Mouse (Mus musculus) embryonic facial prominence, embryonic 14.5 days (tissue): ENCODE results near the gene Vti1a. TPM values are rescaled to one million over a fixed set of nuclear protein-coding genes. Genes with fewer than 3 reads are reported as not detected.

Experiments used
- ATAC-seq: fragments of 200-750 bp; cut with Nextera tagmentation; 2 replicates; pipeline ENCODE4 v1.8.0; 2017; ENCODE audit warnings: low read depth, moderate number of reproducible peaks, moderate TSS enrichment
- DNase-seq: peaks from one replicate; pipeline ENCODE4 v3.0.0-alpha.2; 2015; ENCODE audit warnings: low spot score
- H3K27ac ChIP-seq: fragments of 300-500 bp; sonication (generic); replicated peaks from 2 replicates; pipeline ENCODE4 v1.5.1; 2014; ENCODE audit warnings: low read depth, mild to moderate bottlenecking, low read length, moderate library complexity
- H3K27me3 ChIP-seq: fragments of 300-500 bp; sonication (generic); replicated peaks from 2 replicates; pipeline ENCODE4 v1.6.1; 2014; ENCODE audit warnings: low read length; ENCODE audit not compliant: control insufficient read depth, insufficient read depth
- H3K36me3 ChIP-seq: fragments of 300-500 bp; sonication (generic); 2 replicates; pipeline ENCODE4 v1.6.1; 2014; ENCODE audit warnings: low read length, mixed read lengths; ENCODE audit not compliant: control insufficient read depth, insufficient read depth
- H3K4me1 ChIP-seq: fragments of 300-500 bp; sonication (generic); 2 replicates; pipeline ENCODE4 v1.6.1; 2014; ENCODE audit warnings: antibody characterized with exemption, low read length; ENCODE audit not compliant: control insufficient read depth, insufficient read depth
- H3K4me2 ChIP-seq: fragments of 300-500 bp; sonication (generic); 2 replicates; pipeline ENCODE4 v1.6.1; 2014; ENCODE audit warnings: low read depth, mild to moderate bottlenecking, low read length, moderate library complexity, mixed read lengths
- H3K4me3 ChIP-seq: fragments of 300-500 bp; sonication (generic); 2 replicates; pipeline ENCODE4 v1.5.1; 2014; ENCODE audit warnings: low read depth, mild to moderate bottlenecking, low read length
- H3K9ac ChIP-seq: fragments of 300-500 bp; sonication (generic); 2 replicates; pipeline ENCODE4 v1.6.1; 2014; ENCODE audit warnings: low read depth, mild to moderate bottlenecking, low read length, moderate library complexity, mixed read lengths
- H3K9me3 ChIP-seq: fragments of 300-500 bp; sonication (generic); 2 replicates; pipeline ENCODE4 v1.6.1; 2016; ENCODE audit warnings: low read length; ENCODE audit not compliant: control insufficient read depth
- WGBS: fragments of 180-500 bp; shearing (Covaris S2); extraction: QIAGEN DNeasy Blood & Tissue Kit; methylation state at CpG from one replicate; pipeline ENCODE4 v1.1.7; 2014; 5-methylcytosine and 5-hydroxymethylcytosine counted together
- polyA plus RNA-seq: library from polyadenylated mRNA; unstranded; fragments of >200 nt; fragmentation: Nextera tagmentation; extraction: Ambion mirVana; gene quantifications from 2 replicates; pipeline ENCODE4 v1.2.1, GENCODE M21; 2014

Gene Vti1a
- polyA plus RNA-seq, 1 experiment from 2014 or later, result 17.0 TPM

GRCm38 (mm10) chr19:55319521-55319920 is 3.4 kb downstream of the Vti1a start:
- Histone ChIP-seq H3K9ac (no peak overlapping the region), H3K9me3 (no peaks in the 10 kb centered on the region), H3K4me3 (no peak overlapping the region), H3K27me3 (no peaks in the 10 kb centered on the region), H3K27ac (no peak overlapping the region), H3K4me1 (peaks cover 13% of the 10 kb centered on the region), H3K36me3 (peaks cover 23% of the 10 kb centered on the region; the same call in 1 of the 2 replicates), H3K4me2 (no peak overlapping the region)
- no peak for DNase-seq
- no peak for ATAC-seq
- WGBS, result 78% methylated on average over 5 of the region's 5 CpGs

- no peak overlapping the region for H3K9ac ChIP-seq
- no peak overlapping the region for H3K4me2 ChIP-seq
- ATAC-seq (no peak), DNase-seq (no peak)
- H3K9me3 ChIP-seq, result no peaks in the 10 kb centered on the region
- no peak overlapping the region for H3K27ac ChIP-seq
- no peak overlapping the region for H3K4me3 ChIP-seq
- H3K36me3 ChIP-seq, result peaks cover 24% of the 10 kb centered on the region; the same call in 1 of the 2 replicates
- 94% methylated on average over 8 of the region's 8 CpGs for WGBS
- no peaks in the 10 kb centered on the region for H3K4me1 ChIP-seq
- H3K27me3 ChIP-seq, result no peaks in the 10 kb centered on the region
Observed at GRCm38 (mm10) chr19:55322604-55323003, 6.5 kb downstream of the Vti1a start.

GRCm38 (mm10) chr19:55327510-55327909 is 11.4 kb downstream of the Vti1a start:
- no peak overlapping the region for H3K9ac ChIP-seq
- no peaks in the 10 kb centered on the region for H3K27me3 ChIP-seq
- ATAC-seq (no peak), DNase-seq (no peak)
- no peak overlapping the region for H3K4me3 ChIP-seq
- peaks cover 44% of the 10 kb centered on the region; the same call in 1 of the 2 replicates for H3K36me3 ChIP-seq
- H3K27ac ChIP-seq, result no peak overlapping the region
- no peaks in the 10 kb centered on the region for H3K4me1 ChIP-seq
- H3K9me3 ChIP-seq, result no peaks in the 10 kb centered on the region
- 81% methylated on average over 4 of the region's 4 CpGs for WGBS
- no peak overlapping the region for H3K4me2 ChIP-seq

- Histone ChIP-seq H3K4me1 (no peaks in the 10 kb centered on the region), H3K27me3 (no peaks in the 10 kb centered on the region), H3K27ac (no peak overlapping the region), H3K9me3 (no peaks in the 10 kb centered on the region), H3K9ac (no peak overlapping the region), H3K4me2 (no peak overlapping the region), H3K36me3 (peaks cover 24% of the 10 kb centered on the region; the same call in 1 of the 2 replicates), H3K4me3 (no peak overlapping the region)
- WGBS, result 89% methylated on average over 5 of the region's 5 CpGs
- ATAC-seq (no peak), DNase-seq (no peak)
Observed at GRCm38 (mm10) chr19:55331776-55332175, 15.7 kb downstream of the Vti1a start.

- H3K4me1 ChIP-seq, result no peaks in the 10 kb centered on the region
- ATAC-seq, result peak; percentile 89
- H3K27ac ChIP-seq, result no peak overlapping the region
- no peak overlapping the region for H3K4me2 ChIP-seq
- peaks cover 24% of the 10 kb centered on the region; the same call in 1 of the 2 replicates for H3K36me3 ChIP-seq
- H3K9me3 ChIP-seq, result no peaks in the 10 kb centered on the region
- no peaks in the 10 kb centered on the region for H3K27me3 ChIP-seq
- H3K4me3 ChIP-seq, result no peak overlapping the region
- 87% methylated on average over 8 of the region's 8 CpGs for WGBS
- no peak overlapping the region for H3K9ac ChIP-seq
- DNase-seq, result peak; percentile 73
Observed at GRCm38 (mm10) chr19:55332641-55333268, 16.7 kb downstream of the Vti1a start.

GRCm38 (mm10) chr19:55335881-55336280 is 19.8 kb downstream of the Vti1a start:
- Histone ChIP-seq H3K9ac (no peak overlapping the region), H3K4me1 (no peaks in the 10 kb centered on the region), H3K4me2 (no peak overlapping the region), H3K9me3 (no peaks in the 10 kb centered on the region), H3K36me3 (peaks cover 11% of the 10 kb centered on the region; the same call in 1 of the 2 replicates), H3K27ac (no peak overlapping the region), H3K4me3 (no peak overlapping the region), H3K27me3 (no peaks in the 10 kb centered on the region)
- ATAC-seq (no peak), DNase-seq (peak; percentile 47)
- 83% methylated on average over 1 of the region's 1 CpGs for WGBS

GRCm38 (mm10) chr19:55336441-55336840 is 20.3 kb downstream of the Vti1a start:
- H3K4me1 ChIP-seq, result no peaks in the 10 kb centered on the region
- DNase-seq (no peak), ATAC-seq (no peak)
- no peak overlapping the region for H3K4me2 ChIP-seq
- H3K9me3 ChIP-seq, result no peaks in the 10 kb centered on the region
- 86% methylated on average over 12 of the region's 12 CpGs for WGBS
- H3K4me3 ChIP-seq, result no peak overlapping the region
- H3K36me3 ChIP-seq, result peaks cover 6% of the 10 kb centered on the region; the same call in 1 of the 2 replicates
- no peak overlapping the region for H3K9ac ChIP-seq
- H3K27ac ChIP-seq, result no peak overlapping the region
- H3K27me3 ChIP-seq, result no peaks in the 10 kb centered on the region

GRCm38 (mm10) chr19:55337066-55337465 is 21.0 kb downstream of the Vti1a start:
- ATAC-seq (no peak), DNase-seq (no peak)
- Histone ChIP-seq H3K4me1 (0 out of 2 replicates have a peak, but pooled peaks cover 5% of the 10 kb centered on the region), H3K4me2 (no peak overlapping the region), H3K4me3 (no peak overlapping the region), H3K9ac (no peak overlapping the region), H3K27me3 (no peaks in the 10 kb centered on the region), H3K9me3 (no peaks in the 10 kb centered on the region), H3K36me3 (0 out of 2 replicates have a peak, but pooled peaks cover under 1% of the 10 kb centered on the region), H3K27ac (no peak overlapping the region)
- WGBS, result 72% methylated on average over 9 of the region's 9 CpGs

GRCm38 (mm10) chr19:55337664-55338063 is 21.6 kb downstream of the Vti1a start:
- no peaks in the 10 kb centered on the region for H3K27me3 ChIP-seq
- no peaks in the 10 kb centered on the region for H3K9me3 ChIP-seq
- H3K4me2 ChIP-seq, result no peak overlapping the region
- ATAC-seq (no peak), DNase-seq (no peak)
- no peak overlapping the region for H3K9ac ChIP-seq
- WGBS, result 84% methylated on average over 10 of the region's 10 CpGs
- no peaks in the 10 kb centered on the region for H3K36me3 ChIP-seq
- 0 out of 2 replicates have a peak, but pooled peaks cover 5% of the 10 kb centered on the region for H3K4me1 ChIP-seq
- no peak overlapping the region for H3K27ac ChIP-seq
- no peak overlapping the region for H3K4me3 ChIP-seq
